Mouse (Mus musculus): ENCODE results near the gene Cox6b2. TPM values are rescaled to one million over a fixed set of nuclear protein-coding genes. Genes with fewer than 3 reads are reported as not detected.
A peak's percentile ranks its signal among the peaks of the same experiment; 100 is the strongest.

The Cox6b2 gene
- polyA plus RNA-seq, 1 experiment from 2014 or later, result 54.1 TPM

DNA sequence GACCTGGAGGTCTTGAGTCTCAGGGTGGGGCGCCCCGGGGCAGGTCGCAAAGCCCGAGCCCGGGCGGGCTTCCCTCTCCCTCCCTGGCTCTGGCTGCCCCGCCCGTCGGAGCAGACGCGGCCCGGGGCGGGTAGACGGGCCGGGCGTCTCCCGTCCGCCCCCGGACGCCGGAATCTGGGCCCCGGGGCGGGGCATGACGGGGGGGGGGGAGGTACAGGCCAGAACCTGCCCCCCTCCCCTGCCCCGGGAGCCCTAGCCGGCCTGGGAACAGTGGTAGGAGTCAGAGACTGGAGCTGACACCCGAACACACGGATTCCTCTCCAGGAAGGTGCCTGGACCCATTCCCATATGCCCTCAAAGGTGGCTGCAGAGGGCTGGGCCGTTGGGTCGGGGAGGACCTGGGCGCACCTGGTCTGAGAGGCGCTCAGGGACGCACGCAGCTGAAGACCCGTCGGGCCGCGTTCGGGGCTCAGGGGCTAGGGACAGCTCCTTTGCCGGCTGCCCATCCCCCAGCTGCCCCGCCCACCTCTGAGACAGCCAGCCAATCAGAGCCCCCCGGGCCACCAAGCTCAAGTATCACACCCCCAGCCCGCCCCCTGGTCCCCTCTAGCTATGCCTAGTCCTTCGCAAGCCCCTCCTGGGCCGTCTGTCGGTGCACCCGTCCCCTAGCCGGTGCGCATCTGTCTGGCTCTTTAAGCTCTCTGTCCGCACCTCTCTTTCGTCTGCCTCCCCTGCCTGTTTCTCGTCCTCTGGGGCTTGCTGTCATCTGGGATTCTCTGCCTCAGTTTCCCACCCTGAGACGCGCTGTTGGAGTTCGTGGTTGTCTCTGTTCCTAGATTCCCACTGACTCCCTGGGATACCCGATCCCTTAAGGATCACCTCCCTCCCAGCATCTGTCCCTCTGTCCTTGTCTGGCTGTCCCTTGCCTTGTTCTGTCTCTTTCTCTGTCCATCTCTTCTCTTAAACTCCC, 24.3 kb upstream of the Cox6b2 start:
- Histone ChIP-seq H3K27ac (ENCODE audit: low read depth) (no peak overlapping the region), H3K4me1 (replicated peaks; ENCODE audit: control insufficient read depth, insufficient read depth, low read length) (peaks cover 18% of the 10 kb centered on the region), H3K27me3 (replicated peaks; ENCODE audit: control insufficient read depth, insufficient read depth, low read length) (peaks cover 44% of the 10 kb centered on the region), H3K4me3 (ENCODE audit: low read depth, low read length) (peak overlapping the region; percentile 30), H3K9me3 (ENCODE audit: control insufficient read depth, low read length) (no peaks in the 10 kb centered on the region), H3K36me3 (ENCODE audit: control insufficient read depth, insufficient read depth, low read length) (no peaks in the 10 kb centered on the region), H3K4me2 (ENCODE audit: low read length) (peak overlapping the region; percentile 53), H3K9ac (ENCODE audit: low read length) (0 out of 2 replicates have a peak overlapping the region, but pooled peaks have one; percentile 22)
- peak; percentile 79 for DNase-seq (ENCODE audit: low spot score)
- ATAC-seq (replicated peaks; ENCODE audit: low FRiP score, low TSS enrichment, low read depth), result peak; percentile 51
- WGBS, result 3% methylated on average over 42 of the region's 56 CpGs

DNA sequence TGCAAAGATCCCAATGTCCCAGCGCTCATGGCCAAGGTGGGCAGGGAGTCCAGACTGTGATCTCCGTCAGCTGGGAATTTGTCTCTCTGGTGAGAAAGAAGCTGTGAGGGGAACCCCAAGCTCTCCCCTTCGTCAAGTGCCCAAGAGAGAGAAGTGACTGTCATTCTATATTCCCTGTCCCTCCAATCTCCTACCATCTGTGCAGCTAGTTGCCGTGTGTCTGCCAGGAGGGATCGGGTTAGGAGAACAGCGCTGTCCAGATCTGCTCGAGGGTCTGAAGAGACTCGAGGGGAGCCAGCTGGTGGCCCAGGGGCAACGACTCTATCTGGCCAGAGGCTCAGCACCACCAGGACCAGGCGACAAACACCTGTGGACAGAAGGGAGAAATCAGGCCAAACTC, 23.2 kb upstream of the Cox6b2 start:
- Histone ChIP-seq H3K36me3 (ENCODE audit: control insufficient read depth, insufficient read depth, low read length) (no peaks in the 10 kb centered on the region), H3K4me3 (ENCODE audit: low read depth, low read length) (no peak overlapping the region), H3K27me3 (replicated peaks; ENCODE audit: control insufficient read depth, insufficient read depth, low read length) (peaks cover 44% of the 10 kb centered on the region), H3K27ac (ENCODE audit: low read depth) (no peak overlapping the region), H3K9me3 (ENCODE audit: control insufficient read depth, low read length) (no peaks in the 10 kb centered on the region), H3K4me2 (ENCODE audit: low read length) (no peak overlapping the region), H3K9ac (ENCODE audit: low read length) (no peak overlapping the region), H3K4me1 (replicated peaks; ENCODE audit: control insufficient read depth, insufficient read depth, low read length) (peaks cover 15% of the 10 kb centered on the region)
- WGBS, result 45% methylated on average over 10 of the region's 10 CpGs
- DNase-seq (ENCODE audit: low spot score), result no peak
- no peak for ATAC-seq (replicated peaks; ENCODE audit: low FRiP score, low TSS enrichment, low read depth)

- Histone ChIP-seq H3K4me2 (ENCODE audit: low read length) (no peak within 1 kb of the TSS), H3K4me3 (ENCODE audit: low read depth, low read length) (no peak within 1 kb of the TSS), H3K27ac (ENCODE audit: low read depth) (no peak within 1 kb of the TSS), H3K4me1 (replicated peaks; ENCODE audit: control insufficient read depth, insufficient read depth, low read length) (no peaks in the 10 kb centered on the region), H3K27me3 (replicated peaks; ENCODE audit: control insufficient read depth, insufficient read depth, low read length) (peaks cover 16% of the 10 kb centered on the region), H3K36me3 (ENCODE audit: control insufficient read depth, insufficient read depth, low read length) (no peaks in the 10 kb centered on the region), H3K9ac (ENCODE audit: low read length) (no peak within 1 kb of the TSS), H3K9me3 (ENCODE audit: control insufficient read depth, low read length) (no peaks in the 10 kb centered on the region)
- no peak for ATAC-seq (replicated peaks; ENCODE audit: low FRiP score, low TSS enrichment, low read depth)
- WGBS, result 75% methylated on average over 4 of the region's 5 CpGs
- DNase-seq (ENCODE audit: low spot score), result no peak
Observed at GRCm38 (mm10) chr7:4771202-4771601, 18.3 kb upstream of the Cox6b2 start, which contains the start of gene Fam71e2. Gene Fam71e2, minus strand, starts transcription at chr7:4771302.

GRCm38 (mm10) chr7:4764946-4765710, 12.2 kb upstream of the Cox6b2 start:
- no peaks in the 10 kb centered on the region for H3K9me3 ChIP-seq (ENCODE audit: control insufficient read depth, low read length)
- H3K27ac ChIP-seq (ENCODE audit: low read depth), result no peak overlapping the region
- H3K36me3 ChIP-seq (ENCODE audit: control insufficient read depth, insufficient read depth, low read length), result no peaks in the 10 kb centered on the region
- H3K4me2 ChIP-seq (ENCODE audit: low read length), result no peak overlapping the region
- 0 out of 2 replicates have a peak, but pooled peaks cover 2% of the 10 kb centered on the region for H3K4me1 ChIP-seq (replicated peaks; ENCODE audit: control insufficient read depth, insufficient read depth, low read length)
- 17% methylated on average over 4 of the region's 4 CpGs for WGBS
- DNase-seq (ENCODE audit: low spot score) (no peak), ATAC-seq (replicated peaks; ENCODE audit: low FRiP score, low TSS enrichment, low read depth) (no peak)
- H3K4me3 ChIP-seq (ENCODE audit: low read depth, low read length), result no peak overlapping the region
- H3K9ac ChIP-seq (ENCODE audit: low read length), result no peak overlapping the region
- H3K27me3 ChIP-seq (replicated peaks; ENCODE audit: control insufficient read depth, insufficient read depth, low read length), result no peaks in the 10 kb centered on the region

DNA sequence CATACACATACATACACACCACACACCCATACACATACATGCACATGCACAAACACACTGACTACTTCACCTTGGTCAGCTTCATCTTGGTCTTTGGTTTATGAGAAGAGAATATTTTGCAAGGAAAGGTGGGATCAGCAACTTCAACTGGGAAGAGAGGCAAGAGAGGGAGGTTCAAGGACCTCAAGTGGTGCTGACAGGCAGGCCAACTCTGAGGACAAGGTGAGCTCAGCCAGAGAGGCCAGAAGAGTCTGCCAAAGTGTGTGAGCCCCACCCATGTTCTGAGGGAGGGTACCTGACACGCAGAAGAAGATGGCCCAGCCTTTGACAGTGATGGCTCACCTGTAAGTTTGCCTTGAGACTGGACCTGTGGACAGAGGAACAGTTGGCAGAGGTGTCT, 6.8 kb upstream of the Cox6b2 start:
- Histone ChIP-seq H3K4me1 (replicated peaks; ENCODE audit: control insufficient read depth, insufficient read depth, low read length) (0 out of 2 replicates have a peak, but pooled peaks cover under 1% of the 10 kb centered on the region), H3K9ac (ENCODE audit: low read length) (no peak overlapping the region), H3K36me3 (ENCODE audit: control insufficient read depth, insufficient read depth, low read length) (no peaks in the 10 kb centered on the region), H3K27me3 (replicated peaks; ENCODE audit: control insufficient read depth, insufficient read depth, low read length) (no peaks in the 10 kb centered on the region), H3K27ac (ENCODE audit: low read depth) (no peak overlapping the region), H3K4me3 (ENCODE audit: low read depth, low read length) (no peak overlapping the region), H3K4me2 (ENCODE audit: low read length) (no peak overlapping the region), H3K9me3 (ENCODE audit: control insufficient read depth, low read length) (no peaks in the 10 kb centered on the region)
- ATAC-seq (replicated peaks; ENCODE audit: low FRiP score, low TSS enrichment, low read depth) (no peak), DNase-seq (ENCODE audit: low spot score) (no peak)
- WGBS, result 50% methylated on average over 1 of the region's 1 CpGs

GRCm38 (mm10) chr7:4751971-4752820, 698 bp downstream of the Cox6b2 start:
- H3K27ac ChIP-seq (ENCODE audit: low read depth), result peak overlapping the region; percentile 57; the same call in 1 of the 2 replicates

DNA sequence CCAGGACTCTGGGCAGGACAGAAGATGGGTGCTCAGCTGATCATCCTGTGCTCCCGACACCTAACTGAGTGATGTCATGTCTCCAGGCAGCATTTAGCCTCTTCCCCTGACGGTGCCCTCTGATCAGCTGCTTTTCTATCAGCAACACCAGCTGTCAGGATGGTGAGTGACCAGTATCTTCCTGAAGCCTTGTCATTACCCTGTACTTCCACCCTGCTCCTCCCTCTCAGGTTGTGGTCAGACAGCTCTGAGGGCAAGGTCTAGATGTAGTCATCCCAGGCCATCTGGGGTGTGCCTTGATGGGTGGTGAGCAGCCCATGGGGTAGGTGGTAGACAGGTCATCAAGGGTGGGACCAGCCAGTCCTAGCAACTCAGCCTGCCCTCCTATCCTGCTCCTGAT, 3.7 kb downstream of the Cox6b2 start:
- ATAC-seq (replicated peaks; ENCODE audit: low FRiP score, low TSS enrichment, low read depth) (no peak), DNase-seq (ENCODE audit: low spot score) (no peak)

More at GRCm38 (mm10) chr7:4751971-4752820, 698 bp downstream of the Cox6b2 start:
- ATAC-seq (replicated peaks; ENCODE audit: low FRiP score, low TSS enrichment, low read depth) (peak; percentile 73), DNase-seq (ENCODE audit: low spot score) (peak; percentile 89)
- 2% methylated on average over 30 of the region's 30 CpGs for WGBS
- no peaks in the 10 kb centered on the region for H3K27me3 ChIP-seq (replicated peaks; ENCODE audit: control insufficient read depth, insufficient read depth, low read length)
- peaks cover 17% of the 10 kb centered on the region; the same call in 1 of the 2 replicates for H3K4me1 ChIP-seq (replicated peaks; ENCODE audit: control insufficient read depth, insufficient read depth, low read length)
- H3K9me3 ChIP-seq (ENCODE audit: control insufficient read depth, low read length), result no peaks in the 10 kb centered on the region
- H3K4me3 ChIP-seq (ENCODE audit: low read depth, low read length), result peak overlapping the region; percentile 35
- H3K36me3 ChIP-seq (ENCODE audit: control insufficient read depth, insufficient read depth, low read length), result no peaks in the 10 kb centered on the region; the same call in 1 of the 2 replicates
- H3K9ac ChIP-seq (ENCODE audit: low read length), result peak overlapping the region; percentile 36
- peak overlapping the region; percentile 64 for H3K4me2 ChIP-seq (ENCODE audit: low read length)

GRCm38 (mm10) chr7:4748321-4748720, 4.6 kb downstream of the Cox6b2 start:
- ATAC-seq (replicated peaks; ENCODE audit: low FRiP score, low TSS enrichment, low read depth), result no peak

More for the DNA sequence above, 3.7 kb downstream of the Cox6b2 start:
- Histone ChIP-seq H3K9ac (ENCODE audit: low read length) (no peak overlapping the region), H3K9me3 (ENCODE audit: control insufficient read depth, low read length) (no peaks in the 10 kb centered on the region), H3K27me3 (replicated peaks; ENCODE audit: control insufficient read depth, insufficient read depth, low read length) (no peaks in the 10 kb centered on the region), H3K36me3 (ENCODE audit: control insufficient read depth, insufficient read depth, low read length) (peaks cover 22% of the 10 kb centered on the region), H3K27ac (ENCODE audit: low read depth) (no peak overlapping the region), H3K4me1 (replicated peaks; ENCODE audit: control insufficient read depth, insufficient read depth, low read length) (peaks cover 17% of the 10 kb centered on the region; the same call in 1 of the 2 replicates), H3K4me3 (ENCODE audit: low read depth, low read length) (no peak overlapping the region), H3K4me2 (ENCODE audit: low read length) (no peak overlapping the region)
- 83% methylated on average over 2 of the region's 2 CpGs for WGBS

More at GRCm38 (mm10) chr7:4748321-4748720, 4.6 kb downstream of the Cox6b2 start:
- Histone ChIP-seq H3K4me1 (replicated peaks; ENCODE audit: control insufficient read depth, insufficient read depth, low read length) (peaks cover 18% of the 10 kb centered on the region; the same call in 1 of the 2 replicates), H3K36me3 (ENCODE audit: control insufficient read depth, insufficient read depth, low read length) (peaks cover 28% of the 10 kb centered on the region), H3K27ac (ENCODE audit: low read depth) (no peak overlapping the region), H3K9ac (ENCODE audit: low read length) (no peak overlapping the region), H3K4me2 (ENCODE audit: low read length) (no peak overlapping the region), H3K9me3 (ENCODE audit: control insufficient read depth, low read length) (no peaks in the 10 kb centered on the region), H3K27me3 (replicated peaks; ENCODE audit: control insufficient read depth, insufficient read depth, low read length) (no peaks in the 10 kb centered on the region), H3K4me3 (ENCODE audit: low read depth, low read length) (no peak overlapping the region)
- WGBS, result 72% methylated on average over 4 of the region's 4 CpGs
- DNase-seq (ENCODE audit: low spot score), result no peak

All from intestine, embryonic 14.5 days (tissue).